Mouse (Mus musculus) megakaryocyte, embryonic 14.5 days (primary cell): Measurements from ENCODE around the gene Sox6.

Experiments used
- FLI1 ChIP-seq: IDR thresholded peaks from 2 replicates; pipeline ENCODE4 v1.6.1; 2012; ENCODE audit warnings: low read length, inconsistent platforms, mixed read lengths
- GATA1 ChIP-seq: IDR thresholded peaks from 3 replicates; pipeline ENCODE4 v1.6.1; 2012; ENCODE audit warnings: mixed read lengths, low read length, inconsistent platforms, borderline replicate concordance

- TF ChIP-seq GATA1 (no peak), FLI1 (no peak)
Observed at GRCm38 (mm10) chr7:115615697-115616237, 422.8 kb downstream of the Sox6 start.
